In genomic region chr19:25308156-25308555, GRCm38 (mm10) we compare ENCODE assay signal across 13 mouse cellular contexts.
"Had no signal": no experiment of that assay in that cellular context is flagged by ENCODE, and none has a peak within 500 bp of the region (broad histone marks: within the 10 kb centered on the region; RNA-seq: fewer than 3 reads in every experiment).

No protein-coding gene starts in this region.

- H3K27ac ChIP-seq: layer of hippocampus, adult 2 months; liver, embryonic 15.5 days; lung, embryonic 15.5 days; midbrain, embryonic 12.5 days; neural tube, embryonic 13.5 days had no signal

- H3K4me2 ChIP-seq: liver, embryonic 15.5 days; lung, embryonic 15.5 days; neural tube, embryonic 13.5 days had no signal

- H3K4me3 ChIP-seq: layer of hippocampus, adult 2 months; liver, embryonic 15.5 days; lung, embryonic 15.5 days; midbrain, embryonic 12.5 days; neural tube, embryonic 13.5 days had no signal

- H3K27me3 ChIP-seq: lung, embryonic 15.5 days; midbrain, embryonic 12.5 days; neural tube, embryonic 13.5 days had no signal

- DNase-seq: kidney, postnatal 10 days; kidney, postnatal 4 days; lung, postnatal 14 days; right cerebral cortex, postnatal 4 days; spleen, adult 18-20 months; thymus, adult 18-20 months; thymus, postnatal 25 days had no signal

- ATAC-seq: midbrain, embryonic 16.5 days had no signal

- H3K9me3 ChIP-seq: liver, embryonic 15.5 days; lung, embryonic 15.5 days; midbrain, embryonic 12.5 days; neural tube, embryonic 13.5 days had no signal

- H3K36me3 ChIP-seq: liver, embryonic 15.5 days; lung, embryonic 15.5 days; midbrain, embryonic 12.5 days; neural tube, embryonic 13.5 days had no signal

- H3K9ac ChIP-seq: liver, embryonic 15.5 days; lung, embryonic 15.5 days; midbrain, embryonic 12.5 days; neural tube, embryonic 13.5 days had no signal
